Mouse (Mus musculus) myocyte (in vitro differentiated cells): ENCODE measurements at regions not wholly inside any gene's neighbourhood (a gene's known extent, or its start where the extent isn't known, plus 50 kb on each side); places are given as distances from the start of the nearest gene placed in this dataset.

Source experiments
- CEBPB ChIP-seq: IDR thresholded peaks from 2 replicates; pipeline ENCODE4 v1.6.1; 2011; ENCODE audit warnings: mild to moderate bottlenecking, moderate library complexity; ENCODE audit not compliant: poor library complexity, insufficient read depth, severe bottlenecking
- E2F4 ChIP-seq: IDR thresholded peaks from one replicate; pipeline ENCODE4 v1.6.1; 2011; ENCODE audit warnings: mild to moderate bottlenecking, control low read depth, moderate library complexity; ENCODE audit not compliant: insufficient read depth
- MAX ChIP-seq: IDR thresholded peaks from one replicate; pipeline ENCODE4 v1.6.1; 2011; ENCODE audit warnings: low read depth, mild to moderate bottlenecking, control low read depth
- MYOD1 ChIP-seq, 3 experiments: IDR thresholded peaks; one replicate each; pipeline ENCODE4 v1.6.1; 2011; ENCODE audit warnings: control low read depth in 2 of 3, low read depth in 2 of 3, mild to moderate bottlenecking in 2 of 3, moderate library complexity in 1 of 3; ENCODE audit not compliant: insufficient read length in 2 of 3, control insufficient read depth in 1 of 3
- MYOG ChIP-seq, 3 experiments: IDR thresholded peaks; one replicate each; pipeline ENCODE4 v1.6.1; 2011; ENCODE audit warnings: control low read depth in 2 of 3, low read depth in 2 of 3, mild to moderate bottlenecking in 2 of 3; ENCODE audit not compliant: insufficient read length in 2 of 3, control insufficient read depth in 1 of 3, insufficient read depth in 1 of 3
- POLR2A ChIP-seq: IDR thresholded peaks from one replicate; pipeline ENCODE4 v1.6.1; 2011; ENCODE audit warnings: low read depth, mild to moderate bottlenecking, control low read depth, moderate library complexity; ENCODE audit not compliant: insufficient read length
- REST ChIP-seq: IDR thresholded peaks from one replicate; pipeline ENCODE4 v1.6.1; 2011; ENCODE audit warnings: mild to moderate bottlenecking, control low read depth, moderate library complexity; ENCODE audit not compliant: insufficient read depth, insufficient read length
- TCF12 ChIP-seq: IDR thresholded peaks from one replicate; pipeline ENCODE4 v1.6.1; 2011; ENCODE audit warnings: mild to moderate bottlenecking, control low read depth; ENCODE audit not compliant: poor library complexity, insufficient read depth, severe bottlenecking
- USF1 ChIP-seq: IDR thresholded peaks from one replicate; pipeline ENCODE4 v1.6.1; 2011; ENCODE audit warnings: low read depth, mild to moderate bottlenecking, control low read depth, moderate library complexity

- TF ChIP-seq CEBPB (no peak), POLR2A (no peak), USF1 (no peak), REST (no peak), MAX (no peak), TCF12 (no peak), MYOD1 (IDR thresholded peaks at IDR 0.05; ENCODE audit: control insufficient read depth in 1 of 3, insufficient read length in 2 of 3, low read depth in 2 of 3) (no peak), E2F4 (no peak), MYOG (IDR thresholded peaks at IDR 0.05; ENCODE audit: control insufficient read depth in 1 of 3, insufficient read depth in 1 of 3, insufficient read length in 2 of 3, low read depth in 2 of 3) (no peak)
These were observed 307.1 kb downstream of the Galc start for GRCm38 (mm10) chr12:97952204-97952603.
